Mouse (Mus musculus) ovary, postnatal 14 days (tissue): Measurements from ENCODE around the gene Mroh2a.
"Not testable (repeated sequence)": the region's sequence is repeated elsewhere in the genome, so short reads cannot be mapped to it uniquely, and the experiment has no call there.

Experiments used
- DNase-seq: peaks from one replicate; pipeline ENCODE4 v3.0.0; 2022; ENCODE audit warnings: low spot score

The Mroh2a gene

GRCm38 (mm10) chr1:88218591-88218990 lies 8.2 kb upstream of the Mroh2a start:
- DNase-seq: no peak

GRCm38 (mm10) chr1:88219054-88219453 lies 7.7 kb upstream of the Mroh2a start:
- DNase-seq: no peak

GRCm38 (mm10) chr1:88220336-88220735 lies 6.5 kb upstream of the Mroh2a start:
- no peak for DNase-seq

GRCm38 (mm10) chr1:88222216-88222615 lies 4.6 kb upstream of the Mroh2a start:
- no peak for DNase-seq

- DNase-seq: not testable (repeated sequence)
These were observed 3.7 kb upstream of the Mroh2a start for GRCm38 (mm10) chr1:88223011-88223515.

- no peak for DNase-seq
These were observed 3.2 kb upstream of the Mroh2a start for GRCm38 (mm10) chr1:88223591-88223990.

- DNase-seq: peak; percentile 15
These were observed 2.6 kb upstream of the Mroh2a start for GRCm38 (mm10) chr1:88224029-88224776.

- DNase-seq: not testable (repeated sequence)
These were observed 1.5 kb upstream of the Mroh2a start for GRCm38 (mm10) chr1:88225301-88225700.

- no peak for DNase-seq
These were observed 1.0 kb upstream of the Mroh2a start for GRCm38 (mm10) chr1:88225741-88226140.

GRCm38 (mm10) chr1:88227482-88227881 lies 696 bp downstream of the Mroh2a start:
- no peak for DNase-seq

- DNase-seq: no peak
These were observed 1.3 kb downstream of the Mroh2a start for GRCm38 (mm10) chr1:88228121-88228520.

GRCm38 (mm10) chr1:88229566-88229965 lies 2.8 kb downstream of the Mroh2a start:
- no peak for DNase-seq

- no peak for DNase-seq
These were observed 3.2 kb downstream of the Mroh2a start for GRCm38 (mm10) chr1:88229986-88230385.

GRCm38 (mm10) chr1:88230421-88230820 lies 3.6 kb downstream of the Mroh2a start:
- no peak for DNase-seq

- no peak for DNase-seq
These were observed 4.4 kb downstream of the Mroh2a start for GRCm38 (mm10) chr1:88230981-88231802.

- no peak for DNase-seq
These were observed 5.2 kb downstream of the Mroh2a start for GRCm38 (mm10) chr1:88231803-88232499.

GRCm38 (mm10) chr1:88232664-88233380 lies 6.0 kb downstream of the Mroh2a start:
- no peak for DNase-seq

GRCm38 (mm10) chr1:88233421-88234247 lies 6.8 kb downstream of the Mroh2a start:
- DNase-seq: no peak

GRCm38 (mm10) chr1:88234248-88234610 lies 7.4 kb downstream of the Mroh2a start:
- no peak for DNase-seq

- no peak for DNase-seq
These were observed 7.9 kb downstream of the Mroh2a start for GRCm38 (mm10) chr1:88234646-88235045.
